26 mouse cellular contexts compared by ENCODE assay signal in the genomic region with DNA sequence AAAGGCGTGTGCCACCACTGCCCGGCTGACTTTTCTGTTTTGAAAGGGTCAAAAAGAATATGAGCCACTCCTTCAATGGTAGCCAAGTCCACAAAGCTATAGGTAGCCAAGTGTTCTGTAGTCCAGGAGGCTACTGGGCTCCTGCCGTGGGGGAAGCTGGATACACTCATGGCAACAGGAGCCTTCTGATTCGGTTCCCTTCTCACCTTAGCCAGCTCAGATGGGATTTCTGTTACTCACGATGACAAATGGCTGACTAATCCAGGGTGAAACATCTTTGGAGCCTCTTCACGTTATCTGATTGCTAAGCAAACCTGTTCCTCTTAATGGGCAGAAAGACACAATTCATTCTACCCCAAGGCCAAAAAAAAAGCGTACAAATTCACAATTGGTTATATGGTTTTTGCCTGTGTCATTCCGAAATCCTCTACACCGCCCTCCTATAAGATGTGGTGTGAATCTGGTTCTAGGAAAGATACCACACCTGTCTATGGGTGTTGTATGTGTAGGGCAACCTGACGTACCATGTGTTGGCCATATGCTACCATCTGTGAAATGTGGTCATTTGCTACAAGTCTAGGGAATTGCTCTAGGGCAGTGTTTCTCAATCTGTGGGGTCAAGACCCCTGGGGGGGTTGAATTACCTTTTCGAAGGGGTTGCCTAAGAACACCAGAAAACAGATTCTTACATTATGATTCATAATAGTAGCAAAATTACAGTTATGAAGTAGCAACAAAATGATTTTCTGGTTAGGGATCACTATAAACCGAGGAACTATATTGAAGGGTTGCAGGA. TPM values are rescaled to one million over a fixed set of nuclear protein-coding genes. Genes with fewer than 3 reads are reported as not detected.
A peak's percentile ranks its signal among the peaks of the same experiment; 100 is the strongest.
DNase-seq lines count a peak whose midpoint lies in the region; ATAC-seq and TF ChIP-seq lines count a peak whose summit lies in the region.
"Had no signal": no experiment of that assay in that cellular context is flagged by ENCODE, and none has a peak within 500 bp of the region (broad histone marks: within the 10 kb centered on the region; RNA-seq: fewer than 3 reads in every experiment).

No protein-coding gene starts in this region.

- no peak overlapping the region for H3K9ac ChIP-seq in forebrain, embryonic 13.5 days
- H3K9ac ChIP-seq in forebrain, embryonic 12.5 days = no peak overlapping the region
- H3K9ac ChIP-seq in heart, embryonic 13.5 days = 0 out of 2 replicates have a peak overlapping the region, but pooled peaks have one; percentile 20
- no peak overlapping the region for H3K9ac ChIP-seq in heart, adult 2 months (ENCODE audit: low read depth, low read length)
- H3K9ac ChIP-seq: embryonic facial prominence, embryonic 15.5 days; hindbrain, embryonic 12.5 days; limb, embryonic 15.5 days; liver, embryonic 14.5 days; lung, embryonic 14.5 days; midbrain, embryonic 13.5 days; stomach, embryonic 15.5 days had no signal

- H3K27me3 ChIP-seq in forebrain, embryonic 13.5 days = no peaks in the 10 kb centered on the region
- no peaks in the 10 kb centered on the region for H3K27me3 ChIP-seq in forebrain, embryonic 12.5 days
- no peaks in the 10 kb centered on the region for H3K27me3 ChIP-seq in heart, embryonic 13.5 days (replicated peaks)
- H3K27me3 ChIP-seq in heart, adult 2 months (ENCODE audit: control insufficient read depth, insufficient read depth, low read length) = no peaks in the 10 kb centered on the region
- H3K27me3 ChIP-seq in C2C12 (ENCODE audit: control insufficient read depth, insufficient read depth, insufficient read length) = no peaks in the 10 kb centered on the region
- H3K27me3 ChIP-seq: embryonic facial prominence, embryonic 15.5 days; limb, embryonic 15.5 days; megakaryocyte, embryonic 14.5 days; midbrain, embryonic 13.5 days; stomach, embryonic 15.5 days had no signal

- no peak for TF ChIP-seq CTCF in heart, adult 2 months (IDR thresholded peaks at IDR 0.05)
- TF ChIP-seq CTCF in C2C12 (IDR thresholded peaks at IDR 0.05; ENCODE audit: control insufficient read depth, insufficient read depth, insufficient read length) = no peak

- no peak overlapping the region for H3K4me3 ChIP-seq in forebrain, embryonic 13.5 days
- H3K4me3 ChIP-seq in forebrain, embryonic 12.5 days (replicated peaks) = no peak overlapping the region
- H3K4me3 ChIP-seq in heart, embryonic 13.5 days = no peak overlapping the region
- no peak overlapping the region for H3K4me3 ChIP-seq in heart, adult 2 months
- no peak overlapping the region for H3K4me3 ChIP-seq in C2C12 (ENCODE audit: insufficient read depth, poor library complexity, severe bottlenecking)
- H3K4me3 ChIP-seq: embryonic facial prominence, embryonic 15.5 days; hindbrain, embryonic 12.5 days; limb, embryonic 15.5 days; megakaryocyte, embryonic 14.5 days; midbrain, embryonic 13.5 days; stomach, embryonic 15.5 days had no signal

- no peak overlapping the region for H3ac ChIP-seq in C2C12 (ENCODE audit: control insufficient read depth, insufficient read length, low read depth)

- no peak for ATAC-seq in forebrain, embryonic 13.5 days
- no peak for ATAC-seq in forebrain, embryonic 12.5 days (ENCODE audit: low FRiP score)
- no peak for ATAC-seq in heart, embryonic 13.5 days (ENCODE audit: extremely low read depth, insufficient number of reproducible peaks, low FRiP score, low TSS enrichment)
- ATAC-seq: intestine, postnatal 0 days; midbrain, embryonic 13.5 days had no signal

- H3K36me3 ChIP-seq in forebrain, embryonic 13.5 days (ENCODE audit: poor library complexity, severe bottlenecking) = no peaks in the 10 kb centered on the region
- H3K36me3 ChIP-seq in forebrain, embryonic 12.5 days (replicated peaks) = no peaks in the 10 kb centered on the region
- no peaks in the 10 kb centered on the region for H3K36me3 ChIP-seq in heart, embryonic 13.5 days
- H3K36me3 ChIP-seq in heart, adult 2 months (ENCODE audit: control insufficient read depth, insufficient read depth, low read length) = peaks cover 5% of the 10 kb centered on the region; the same call in 1 of the 2 replicates
- no peaks in the 10 kb centered on the region for H3K36me3 ChIP-seq in C2C12 (ENCODE audit: control insufficient read depth, insufficient read depth)
- H3K36me3 ChIP-seq: embryonic facial prominence, embryonic 15.5 days; hindbrain, embryonic 12.5 days; limb, embryonic 15.5 days; midbrain, embryonic 13.5 days; stomach, embryonic 15.5 days had no signal

- no peak overlapping the region for H3K4me2 ChIP-seq in forebrain, embryonic 13.5 days
- H3K4me2 ChIP-seq in forebrain, embryonic 12.5 days = no peak overlapping the region
- H3K4me2 ChIP-seq in heart, embryonic 13.5 days = no peak overlapping the region
- H3K4me2 ChIP-seq: embryonic facial prominence, embryonic 15.5 days; hindbrain, embryonic 12.5 days; limb, embryonic 15.5 days; lung, embryonic 14.5 days; midbrain, embryonic 13.5 days; stomach, embryonic 15.5 days had no signal

- H3K79me2 ChIP-seq in heart, adult 2 months (replicated peaks; ENCODE audit: control insufficient read depth, insufficient read depth, low read length) = no peaks in the 10 kb centered on the region; the same call in 1 of the 2 replicates
- H3K79me2 ChIP-seq in C2C12 (ENCODE audit: control insufficient read depth, insufficient read depth) = no peaks in the 10 kb centered on the region

- peak overlapping the region; percentile 48; the same call in 1 of the 2 replicates for H3K27ac ChIP-seq in forebrain, embryonic 13.5 days
- H3K27ac ChIP-seq in forebrain, embryonic 12.5 days = no peak overlapping the region
- H3K27ac ChIP-seq in heart, embryonic 13.5 days (replicated peaks) = peak overlapping the region; percentile 92; the same call in 1 of the 2 replicates
- H3K27ac ChIP-seq in heart, adult 2 months = no peak overlapping the region
- H3K27ac ChIP-seq: embryonic facial prominence, embryonic 15.5 days; hindbrain, embryonic 12.5 days; limb, embryonic 15.5 days; liver, embryonic 14.5 days; midbrain, embryonic 13.5 days; stomach, embryonic 15.5 days had no signal

- TF ChIP-seq EP300 in heart, adult 2 months (IDR thresholded peaks at IDR 0.05; ENCODE audit: insufficient read depth, low read depth, low read length) = no peak

- no peaks in the 10 kb centered on the region for H3K79me3 ChIP-seq in C2C12 (ENCODE audit: low read depth)

- TF ChIP-seq POLR2A in heart, adult 2 months (IDR thresholded peaks at IDR 0.05; ENCODE audit: insufficient read depth, low read depth, low read length) = no peak

- WGBS in forebrain, embryonic 13.5 days = 88% methylated on average over 12 of the region's 12 CpGs
- 91% methylated on average over 12 of the region's 12 CpGs for WGBS in forebrain, embryonic 12.5 days
- WGBS in heart, embryonic 13.5 days = 80% methylated on average over 12 of the region's 12 CpGs
- 86% methylated on average over 12 of the region's 12 CpGs for WGBS in heart, adult 2 months

- peaks cover 70% of the 10 kb centered on the region for H3K4me1 ChIP-seq in forebrain, embryonic 13.5 days
- peaks cover 57% of the 10 kb centered on the region for H3K4me1 ChIP-seq in forebrain, embryonic 12.5 days
- peaks cover 97% of the 10 kb centered on the region for H3K4me1 ChIP-seq in heart, embryonic 13.5 days
- H3K4me1 ChIP-seq in heart, adult 2 months (ENCODE audit: control insufficient read depth, insufficient read depth, low read length) = peaks cover 29% of the 10 kb centered on the region

- no peaks in the 10 kb centered on the region for H3K9me3 ChIP-seq in forebrain, embryonic 13.5 days (replicated peaks)
- H3K9me3 ChIP-seq in forebrain, embryonic 12.5 days = no peaks in the 10 kb centered on the region
- H3K9me3 ChIP-seq in heart, embryonic 13.5 days = no peaks in the 10 kb centered on the region
- H3K9me3 ChIP-seq: embryonic facial prominence, embryonic 15.5 days; hindbrain, embryonic 12.5 days; limb, embryonic 15.5 days; megakaryocyte, embryonic 14.5 days; midbrain, embryonic 13.5 days; stomach, embryonic 15.5 days had no signal

- DNase-seq in heart, adult 2 months = no peak
- peak; percentile 59 for DNase-seq in fat pad, adult 2 months (ENCODE audit: extremely low read depth, low read depth, low spot score)
- no peak for DNase-seq in ovary, adult 18-20 months (ENCODE audit: low spot score)
- DNase-seq: adrenal gland, postnatal 36 days; B cell, adult 2 months; cerebellum, adult 18-20 months; gastrocnemius, postnatal 14 days; kidney, postnatal 36 days; layer of hippocampus, adult 9-11 months; left cerebral cortex, postnatal 4 days; retina, postnatal 1 day; right cerebral cortex, postnatal 4 days; thymus, postnatal 25 days had no signal

- intact Hi-C loops in heart, adult 2 months (cut with DNase I) = loop anchor here (2.0 kb wide), 1 partner anchor 14 kb away; no protein-coding TSS in a partner anchor

TF ChIP-seq in C2C12, 6 proteins besides CTCF, POLR2A, EP300 and RAD21:
- peak; percentile 20 for TF ChIP-seq CEBPB (IDR thresholded peaks at IDR 0.05; ENCODE audit: low read depth)
- no peak for TF ChIP-seq MYOG (IDR thresholded peaks at IDR 0.05; ENCODE audit: control insufficient read depth, extremely low read depth, insufficient read length)
- TF ChIP-seq USF1 (IDR thresholded peaks at IDR 0.05; ENCODE audit: low read depth) = no peak

RNA-seq across cellular contexts. Expression of a gene that starts 52.7 kb away (rescaled TPM):
- 80.8 and 83.0 TPM in 2 replicates for polyA plus RNA-seq in forebrain, embryonic 13.5 days (2015; fragmentation: Nextera tagmentation; extraction: Ambion mirVana)
- 92.7 and 97.1 TPM in 2 replicates for polyA plus RNA-seq in forebrain, embryonic 12.5 days (2016; fragmentation: Nextera tagmentation; extraction: Ambion mirVana)
- 68.5 and 70.8 TPM in 2 replicates for polyA plus RNA-seq in heart, embryonic 13.5 days (2015; fragmentation: Nextera tagmentation; extraction: Ambion mirVana)
- 10 to 100 TPM; 34.2 to 41.5 TPM for total RNA-seq in heart, adult 2 months (2021)
- polyA plus RNA-seq in heart, adult 2 months (2012; rRNA removed) = 16.9 and 17.5 TPM in 2 replicates
- 79.6 TPM for polyA plus RNA-seq in C2C12 (2012; fragmentation: generic; extraction: Trizol)

RNA-seq across cellular contexts. Expression of a gene that starts 56.5 kb away (rescaled TPM):
- 23.5 and 24.3 TPM in 2 replicates for polyA plus RNA-seq in forebrain, embryonic 13.5 days (2015; fragmentation: Nextera tagmentation; extraction: Ambion mirVana)
- 17.7 and 19.1 TPM in 2 replicates for polyA plus RNA-seq in forebrain, embryonic 12.5 days (2016; fragmentation: Nextera tagmentation; extraction: Ambion mirVana)
- 18.3 and 18.8 TPM in 2 replicates for polyA plus RNA-seq in heart, embryonic 13.5 days (2015; fragmentation: Nextera tagmentation; extraction: Ambion mirVana)
- 10 to 100 TPM; 14.6 to 16.4 TPM for total RNA-seq in heart, adult 2 months (2021)
- 25.5 and 30.0 TPM in 2 replicates for polyA plus RNA-seq in heart, adult 2 months (2012; rRNA removed)
- polyA plus RNA-seq in C2C12 (2012; fragmentation: generic; extraction: Trizol) = 10.7 TPM

Comparison
In these comparisons a context has a peak if more than half of its experiments do, and no peak if none do; other contexts are left out.
1. H3K27ac ChIP-seq: peak in forebrain, embryonic 13.5 days (single experiment) and heart, embryonic 13.5 days (single experiment); none in forebrain, embryonic 12.5 days (single experiment) and heart, adult 2 months (single experiment).